Mouse (Mus musculus) heart, adult 2 months (tissue): ENCODE results near the gene Lrrc26. TPM values are rescaled to one million over a fixed set of nuclear protein-coding genes. Genes with fewer than 3 reads are reported as not detected.
"Not testable (repeated sequence)": the region's sequence is repeated elsewhere in the genome, so short reads cannot be mapped to it uniquely, and the experiment has no call there.

Experiments used
- DNase-seq, 2 experiments: peaks; one replicate each; pipeline ENCODE4 v3.0.0; 2021
- H3K27ac ChIP-seq: fragments of 200-600 bp; 2 replicates; pipeline ENCODE4 v1.8.1; 2022
- H3K27me3 ChIP-seq: fragments of 200-500 bp; 2 replicates; pipeline ENCODE4 v1.6.1; 2012; ENCODE audit warnings: mild to moderate bottlenecking, low read length, inconsistent platforms, mixed read lengths; ENCODE audit not compliant: control insufficient read depth, insufficient read depth
- H3K36me3 ChIP-seq: fragments of 200-500 bp; 2 replicates; pipeline ENCODE4 v1.6.1; 2012; ENCODE audit warnings: low read length, inconsistent platforms; ENCODE audit not compliant: control insufficient read depth, insufficient read depth
- H3K4me1 ChIP-seq: fragments of 200-500 bp; 2 replicates; pipeline ENCODE4 v1.6.1; 2011; ENCODE audit warnings: low read length; ENCODE audit not compliant: control insufficient read depth, insufficient read depth
- H3K4me3 ChIP-seq: fragments of 200-600 bp; 2 replicates; pipeline ENCODE4 v1.8.1; 2022
- H3K79me2 ChIP-seq: fragments of 200-500 bp; replicated peaks from 2 replicates; pipeline ENCODE4 v1.6.1; 2012; ENCODE audit warnings: mild to moderate bottlenecking, inconsistent platforms, low read length, moderate library complexity, mixed read lengths; ENCODE audit not compliant: control insufficient read depth, insufficient read depth
- H3K9ac ChIP-seq: fragments of 200-500 bp; 2 replicates; pipeline ENCODE4 v1.6.1; 2012; ENCODE audit warnings: low read depth, mild to moderate bottlenecking, control low read depth, inconsistent platforms, low read length, mixed read lengths
- CTCF ChIP-seq: fragments of 200-600 bp; IDR thresholded peaks from 2 replicates; pipeline ENCODE4 v1.8.1; 2022; ENCODE audit warnings: antibody characterized with exemption, mild to moderate bottlenecking, moderate library complexity
- EP300 ChIP-seq: fragments of 200-500 bp; IDR thresholded peaks from 2 replicates; pipeline ENCODE4 v1.6.1; 2011; ENCODE audit warnings: low read depth, low read length, control low read depth; ENCODE audit not compliant: insufficient read depth
- POLR2A ChIP-seq: fragments of 200-500 bp; IDR thresholded peaks from 2 replicates; pipeline ENCODE4 v1.6.1; 2011; ENCODE audit warnings: mild to moderate bottlenecking, low read depth, low read length, control low read depth; ENCODE audit not compliant: insufficient read depth
- WGBS: fragments of 180-500 bp; shearing (Covaris S2); methylation state at CpG from one replicate; pipeline ENCODE4 v1.1.7; 2018; 5-methylcytosine and 5-hydroxymethylcytosine counted together
- intact Hi-C: fragments of 180-260 bp; cut with DNase I; formaldehyde crosslinking; loops from one replicate; pipeline ENCODE4 v1.15.1; 2025
- polyA plus RNA-seq: library from polyadenylated mRNA; depleted of rRNA; stranded (reverse); fragments of >200 nt; gene quantifications from 2 replicates; pipeline ENCODE4 v1.2.3, GENCODE M21; 2012
- total RNA-seq, 2 experiments: library from RNA; stranded (reverse); gene quantifications; 2 replicates each; pipeline ENCODE4 v1.2.3; 2021

The Lrrc26 gene
- total and polyA plus RNA-seq, 3 experiments = 2.9 TPM; not detected in 2

DNA sequence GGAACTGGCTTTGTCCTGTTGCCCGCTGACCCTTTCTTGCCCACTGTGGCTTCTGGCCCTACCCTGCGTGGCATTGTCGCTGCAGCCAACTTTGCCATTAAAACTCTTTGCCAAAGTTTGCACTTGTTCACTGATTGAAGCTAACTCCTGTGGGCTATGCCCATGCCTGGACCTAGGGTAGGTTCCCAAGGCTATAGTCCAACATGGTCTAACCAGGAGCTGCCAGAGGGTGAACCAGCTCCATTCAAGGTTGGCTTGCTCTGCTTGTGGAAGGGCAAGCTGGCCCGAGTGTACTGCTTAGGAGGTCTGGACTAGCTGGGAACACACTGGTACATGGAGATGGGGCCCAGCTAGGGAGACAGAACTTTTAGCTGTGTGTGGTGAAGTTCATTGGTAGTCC lies 45.6 kb upstream of the Lrrc26 start:
- DNase-seq = no peak
- 82% methylated on average over 4 of the region's 4 CpGs for WGBS

GRCm38 (mm10) chr2:25246183-25247072 lies 43.3 kb upstream of the Lrrc26 start, which contains the start of gene AL732309.1:
AL732309.1 (minus strand) TSS chr2:25246863.
- Histone ChIP-seq H3K9ac (no peak within 1 kb of the TSS), H3K4me3 (no peak within 1 kb of the TSS), H3K27ac (no peak within 1 kb of the TSS), H3K79me2 (no peaks in the 10 kb centered on the region), H3K27me3 (peaks cover 5% of the 10 kb centered on the region; the same call in 1 of the 2 replicates), H3K4me1 (no peaks in the 10 kb centered on the region), H3K36me3 (no peaks in the 10 kb centered on the region)
- intact Hi-C loops = no loop called here
- DNase-seq = no peak
- WGBS = 86% methylated on average over 10 of the region's 10 CpGs
- TF ChIP-seq POLR2A (no peak), EP300 (no peak), CTCF (no peak)

More for the DNA sequence above, 45.6 kb upstream of the Lrrc26 start:
- intact Hi-C loops = no loop called here
- H3K27me3 ChIP-seq = peaks cover 5% of the 10 kb centered on the region; the same call in 1 of the 2 replicates
- no peak overlapping the region for H3K27ac ChIP-seq
- H3K4me1 ChIP-seq = peaks cover 2% of the 10 kb centered on the region; the same call in 1 of the 2 replicates
- no peaks in the 10 kb centered on the region for H3K79me2 ChIP-seq
- H3K4me3 ChIP-seq = no peak overlapping the region
- H3K36me3 ChIP-seq = no peaks in the 10 kb centered on the region
- no peak overlapping the region for H3K9ac ChIP-seq
- TF ChIP-seq EP300 = no peak
- TF ChIP-seq CTCF = no peak
- no peak for TF ChIP-seq POLR2A

DNA sequence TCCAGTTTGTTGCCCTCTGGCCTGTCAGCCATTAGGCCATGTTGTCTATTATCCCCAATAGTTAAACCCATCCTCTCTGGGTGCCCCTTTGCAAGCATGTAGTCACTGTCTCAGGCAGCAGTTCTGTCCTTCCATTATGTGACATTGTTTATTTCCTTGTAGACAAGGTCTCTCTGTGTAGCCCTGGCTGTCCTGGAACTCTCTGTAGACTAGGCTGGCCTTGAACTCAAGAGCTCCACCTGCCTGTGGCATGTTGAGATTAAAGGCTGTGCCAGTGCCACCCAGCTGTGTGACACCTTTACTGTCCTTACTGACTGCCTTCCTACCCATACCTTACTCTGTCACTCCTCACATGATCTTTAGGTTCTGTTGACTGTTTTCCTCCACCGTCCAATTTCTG lies 37.4 kb upstream of the Lrrc26 start:
- no peak for DNase-seq
- Histone ChIP-seq H3K4me3 (no peak overlapping the region), H3K27me3 (no peaks in the 10 kb centered on the region), H3K27ac (no peak overlapping the region), H3K36me3 (peaks cover 2% of the 10 kb centered on the region; the same call in 1 of the 2 replicates), H3K9ac (no peak overlapping the region), H3K79me2 (no peaks in the 10 kb centered on the region), H3K4me1 (peaks cover 3% of the 10 kb centered on the region)
- WGBS = 90% methylated on average over 1 of the region's 1 CpGs
- intact Hi-C loops = loop anchor here (10.0 kb wide), 1 partner anchor 128 kb away; no protein-coding TSS in a partner anchor
- TF ChIP-seq POLR2A = no peak
- no peak for TF ChIP-seq EP300
- TF ChIP-seq CTCF = peak; percentile 50

DNA sequence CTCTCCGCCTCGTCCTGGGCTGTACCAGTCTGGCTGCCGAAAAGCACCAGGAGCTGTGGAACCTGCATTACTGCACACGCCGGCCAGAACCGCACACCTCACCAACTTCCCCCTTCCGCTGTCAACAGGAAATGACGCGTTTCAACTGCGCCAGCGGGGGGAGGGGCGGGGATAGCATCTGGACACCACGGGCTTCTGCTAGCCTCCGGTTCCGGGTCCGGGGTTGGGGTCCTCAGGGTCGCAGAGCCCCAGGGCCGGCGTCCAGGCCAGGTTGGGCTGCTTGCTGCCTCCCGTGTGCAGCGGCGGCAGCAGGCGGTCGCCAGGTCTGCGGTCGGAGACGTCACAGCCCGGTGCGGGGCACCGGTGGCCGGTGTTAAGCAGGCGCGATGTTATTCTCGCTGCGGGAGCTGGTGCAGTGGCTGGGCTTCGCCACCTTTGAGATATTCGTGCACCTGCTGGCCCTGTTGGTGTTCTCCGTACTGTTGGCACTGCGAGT lies 34.4 kb upstream of the Lrrc26 start, which contains the start of gene Tmem203:
Tmem203 (plus strand) TSS at position 156 of the 496 bp plus-strand sequence.
- peak; percentile 88 to 93 for DNase-seq
- WGBS = under 1% methylated on average over 39 of the region's 39 CpGs

DNA sequence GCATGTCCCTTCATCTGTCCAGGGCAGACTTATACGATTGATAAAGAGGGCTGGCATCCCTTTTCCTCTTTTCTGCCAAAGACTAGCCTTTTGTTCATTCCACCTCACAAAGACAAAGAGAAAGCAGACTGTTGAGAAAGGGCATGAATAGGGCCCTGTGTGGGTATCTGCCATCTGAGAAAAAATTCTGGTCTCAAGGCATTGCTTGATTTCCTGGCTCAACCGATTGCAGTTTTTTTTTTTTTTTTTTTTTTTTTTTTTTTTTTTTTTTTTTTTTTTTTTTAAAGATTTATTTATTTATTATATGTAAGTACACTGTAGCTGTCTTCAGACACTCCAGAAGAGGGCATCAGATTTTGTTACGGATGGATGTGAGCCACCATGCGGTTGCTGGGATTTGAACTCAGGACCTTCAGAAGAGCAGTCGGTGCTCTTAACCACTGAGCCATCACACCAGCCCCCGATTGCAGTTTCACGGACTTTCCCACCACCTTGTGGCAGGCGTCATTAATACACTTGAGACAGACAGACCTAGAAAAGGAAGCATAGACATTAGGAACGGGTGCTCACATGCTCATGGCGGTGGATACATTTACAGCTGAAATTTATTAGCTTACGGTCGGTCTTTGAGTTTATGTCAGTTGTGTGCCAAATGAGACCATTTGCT lies 33.1 kb upstream of the Lrrc26 start:
- peak; percentile 58 for TF ChIP-seq CTCF
- H3K4me1 ChIP-seq = not testable (repeated sequence)

More for the DNA sequence above, 34.4 kb upstream of the Lrrc26 start, which contains the start of gene Tmem203:
- peak within 1 kb of the TSS; percentile 98 for H3K4me3 ChIP-seq
- H3K4me1 ChIP-seq = peaks cover 3% of the 10 kb centered on the region
- intact Hi-C loops = loop anchor here (1.0 to 10.0 kb wide), 5 partner anchors 17 to 131 kb away; partner anchors contain the start of genes Anapc2, Man1b1 and Ssna1
- H3K36me3 ChIP-seq = peaks cover 2% of the 10 kb centered on the region; the same call in 1 of the 2 replicates
- peak within 1 kb of the TSS; percentile 89 for H3K9ac ChIP-seq
- TF ChIP-seq EP300 (peak; percentile 90), CTCF (no peak), POLR2A (peak; percentile 80)
- H3K79me2 ChIP-seq = no peaks in the 10 kb centered on the region
- peak within 1 kb of the TSS; percentile 91 for H3K27ac ChIP-seq
- no peaks in the 10 kb centered on the region for H3K27me3 ChIP-seq

GRCm38 (mm10) chr2:25257250-25257649 lies 32.5 kb upstream of the Lrrc26 start:
- not testable (repeated sequence) for H3K27me3 ChIP-seq, H3K9ac ChIP-seq, H3K36me3 ChIP-seq, H3K79me2 ChIP-seq, H3K27ac ChIP-seq, H3K4me3 ChIP-seq, DNase-seq, H3K4me1 ChIP-seq
- intact Hi-C loops = loop anchor here (10.0 kb wide), 1 partner anchor 132 kb away; no protein-coding TSS in a partner anchor
- 85% methylated on average over 5 of the region's 5 CpGs for WGBS

More for the DNA sequence above, 33.1 kb upstream of the Lrrc26 start:
- H3K27ac ChIP-seq, H3K27me3 ChIP-seq, DNase-seq, H3K4me3 ChIP-seq, H3K79me2 ChIP-seq, H3K36me3 ChIP-seq: not testable (repeated sequence)
- intact Hi-C loops = loop anchor here (10.0 kb wide), 1 partner anchor 132 kb away; no protein-coding TSS in a partner anchor
- WGBS = 52% methylated on average over 12 of the region's 12 CpGs
- H3K9ac ChIP-seq = 0 out of 2 replicates have a peak overlapping the region, but pooled peaks have one; percentile 23
